Mouse (Mus musculus) heart, adult 18-20 months (tissue): Measurements from ENCODE around the gene Ppef1. TPM values are rescaled to one million over a fixed set of nuclear protein-coding genes. Genes with fewer than 3 reads are reported as not detected.

Experiments used
- DNase-seq, 2 experiments: peaks; one replicate each; pipeline ENCODE4 v3.0.0; 2021 to 2022; ENCODE audit warnings: mixed read lengths in 1 of 2
- total RNA-seq, 2 experiments: library from RNA; stranded (reverse); gene quantifications; 2 replicates each; pipeline ENCODE4 v1.2.3; 2021

The Ppef1 gene
- total RNA-seq, 2 experiments from 2014 or later, result not detected

DNA sequence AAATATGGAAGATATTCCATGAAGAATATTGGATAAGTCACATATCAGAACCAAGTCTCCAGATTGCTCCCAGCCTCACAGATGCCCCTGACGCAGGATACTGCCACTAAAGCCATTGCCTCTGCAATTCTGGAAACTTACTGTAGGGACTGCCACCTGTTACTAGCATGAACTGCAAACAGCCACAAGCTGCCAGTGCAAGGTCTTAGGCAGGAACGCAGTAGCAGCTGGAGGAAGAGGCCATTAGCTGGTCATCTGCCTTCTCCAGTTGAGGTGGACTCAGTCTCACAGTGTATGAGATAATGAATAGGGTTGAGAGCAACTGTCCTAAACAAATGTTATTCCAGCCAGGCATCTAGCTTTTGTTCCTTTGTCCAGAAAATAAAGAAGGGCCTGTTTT lies 137.5 kb downstream of the Ppef1 start:
- DNase-seq, result no peak

- peak in 1 of 2 experiments; percentile 21 for DNase-seq
Observed at GRCm38 (mm10) chrX:160592933-160593332, 142.6 kb downstream of the Ppef1 start.

DNA sequence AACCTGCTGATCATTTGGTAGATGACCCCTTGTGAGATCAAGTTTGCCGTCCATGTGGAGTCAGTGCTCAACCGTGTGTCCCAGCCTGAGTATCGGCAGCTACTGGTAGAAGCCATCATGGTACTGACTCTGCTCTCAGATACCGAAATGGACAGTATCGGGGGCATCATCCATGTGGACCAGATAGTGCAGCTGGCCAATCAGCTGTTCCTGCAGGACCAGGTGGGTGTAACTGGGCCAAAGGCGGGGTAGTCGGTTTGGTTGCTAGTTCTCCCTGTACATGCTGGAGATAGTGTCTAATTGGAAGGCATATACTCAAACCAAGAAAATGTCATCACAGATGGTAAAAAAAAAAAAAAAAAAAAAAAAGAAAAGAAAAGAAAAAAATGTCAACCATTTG lies 145.4 kb downstream of the Ppef1 start:
- no peak for DNase-seq

GRCm38 (mm10) chrX:160588523-160588922 lies 147.0 kb downstream of the Ppef1 start:
- peak in 1 of 2 experiments; percentile 37 for DNase-seq

DNA sequence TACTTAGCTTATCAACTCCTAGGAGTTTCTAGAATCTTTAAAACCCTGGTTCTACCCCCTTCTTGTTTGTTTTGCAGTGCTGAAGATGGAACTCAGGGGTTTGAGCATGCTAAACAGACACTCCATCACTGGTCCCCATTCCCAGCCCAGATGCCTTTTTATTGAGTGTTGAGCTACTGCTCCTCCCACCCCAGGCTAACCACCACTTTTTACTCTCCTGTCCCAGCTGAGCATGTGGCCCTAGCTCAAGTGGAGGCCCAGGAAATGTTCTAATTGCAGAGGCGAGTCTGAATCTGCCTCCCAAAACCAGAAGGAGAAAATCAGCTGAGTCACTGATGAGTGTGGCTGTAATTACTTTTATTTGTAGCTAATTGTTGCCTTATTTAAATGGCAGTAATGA lies 150.5 kb downstream of the Ppef1 start:
- DNase-seq, result no peak

- DNase-seq, result no peak
Observed at GRCm38 (mm10) chrX:160584148-160584838, 151.3 kb downstream of the Ppef1 start.

- no peak for DNase-seq
Observed at GRCm38 (mm10) chrX:160583589-160583988, 152.0 kb downstream of the Ppef1 start.

Other genes with a start within 250 kb of the Ppef1 start
- gene Phka2, start 233.6 kb downstream of the Ppef1 start, total RNA-seq, result 10 to 100 TPM; 12.1 to 13.3 TPM
- under 1 TPM; 0.12 to 0.18 TPM for gene Rs1, start 32.2 kb upstream of the Ppef1 start, total RNA-seq
- under 1 TPM in 1 of 2 experiments, not detected in 1; 0.23 TPM for gene Gja6, start 171.3 kb upstream of the Ppef1 start, total RNA-seq